Mouse (Mus musculus) cerebellum, adult 11-12 months (tissue): ENCODE results near the gene Ttf2.

ENCODE experiments used
- DNase-seq: peaks from one replicate; pipeline ENCODE4 v3.0.0; 2022

Ttf2 gene

GRCm38 (mm10) chr3:100969176-100969917, at the start of gene Ttf2:
Ttf2 (minus strand) TSS chr3:100969663.
- DNase-seq, result peak; percentile 84

- no peak for DNase-seq
Measured at GRCm38 (mm10) chr3:101018494-101018893, 49.0 kb upstream of the Ttf2 start.

- DNase-seq, result no peak
Measured at GRCm38 (mm10) chr3:101016050-101016449, 46.6 kb upstream of the Ttf2 start.

DNA sequence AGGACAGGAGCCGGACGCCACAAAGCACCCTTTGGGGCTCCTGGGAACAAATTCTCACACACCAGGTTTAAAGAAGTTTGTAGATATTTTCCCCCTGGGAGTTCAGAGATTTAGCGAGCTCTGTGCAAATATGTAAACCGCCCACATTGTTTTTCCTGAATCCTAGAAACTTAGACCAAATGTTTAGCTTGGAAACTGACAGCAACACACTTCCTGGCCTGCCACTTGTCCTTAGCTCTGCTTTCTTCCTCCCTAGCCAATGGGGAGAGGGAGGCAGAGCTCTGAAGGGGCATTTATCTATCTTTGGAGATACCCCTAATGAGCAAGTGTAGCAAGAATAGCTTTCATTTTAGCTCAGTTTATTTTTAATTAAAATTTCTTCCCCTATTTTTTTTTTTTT, 45.8 kb upstream of the Ttf2 start:
- DNase-seq, result no peak

GRCm38 (mm10) chr3:101013536-101013935, 44.1 kb upstream of the Ttf2 start:
- DNase-seq, result no peak

DNA sequence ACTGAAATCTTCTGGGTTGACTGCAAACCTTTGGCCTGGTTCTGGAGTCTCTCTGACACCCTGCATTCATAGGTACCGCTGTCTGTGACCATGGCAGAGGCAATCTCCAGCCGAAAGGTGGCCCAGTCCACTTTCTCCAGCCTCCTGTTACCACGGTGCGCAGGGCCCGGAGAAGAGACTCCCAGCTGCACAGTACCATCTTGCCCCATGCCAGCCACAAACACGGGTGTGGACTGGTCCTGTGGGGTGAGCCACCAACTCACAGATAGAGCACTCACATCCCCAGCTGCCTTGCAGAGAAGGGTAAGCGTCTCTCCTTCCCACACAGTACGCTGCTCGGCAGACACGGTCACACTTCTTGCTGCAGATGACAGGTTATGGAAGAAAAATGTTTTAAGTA, 43.5 kb upstream of the Ttf2 start:
- DNase-seq, result no peak

DNA sequence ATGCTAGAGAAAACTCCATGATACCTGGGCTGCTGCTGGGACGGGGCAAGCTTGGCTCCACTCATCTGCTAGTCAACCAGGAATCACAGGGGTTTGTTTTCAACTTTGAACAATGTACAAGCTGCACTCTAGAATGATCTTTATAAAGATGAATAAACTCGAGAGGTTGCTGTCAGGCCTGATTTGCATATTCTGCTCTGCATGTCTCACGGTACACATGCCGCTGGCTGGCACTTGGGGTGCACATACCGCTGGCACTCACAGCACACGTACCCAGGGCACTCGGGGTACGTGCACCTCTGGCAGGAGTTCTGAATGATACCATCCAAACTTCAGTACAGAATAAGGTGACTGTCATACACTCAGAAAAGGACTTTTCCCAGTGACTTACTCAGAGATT, 43.1 kb upstream of the Ttf2 start:
- DNase-seq, result no peak

- DNase-seq, result peak; percentile 16
Measured at GRCm38 (mm10) chr3:101012131-101012571, 42.7 kb upstream of the Ttf2 start.

GRCm38 (mm10) chr3:101011203-101011600, 41.7 kb upstream of the Ttf2 start:
- no peak for DNase-seq

GRCm38 (mm10) chr3:101010589-101011202, 41.2 kb upstream of the Ttf2 start:
- DNase-seq, result no peak

DNA sequence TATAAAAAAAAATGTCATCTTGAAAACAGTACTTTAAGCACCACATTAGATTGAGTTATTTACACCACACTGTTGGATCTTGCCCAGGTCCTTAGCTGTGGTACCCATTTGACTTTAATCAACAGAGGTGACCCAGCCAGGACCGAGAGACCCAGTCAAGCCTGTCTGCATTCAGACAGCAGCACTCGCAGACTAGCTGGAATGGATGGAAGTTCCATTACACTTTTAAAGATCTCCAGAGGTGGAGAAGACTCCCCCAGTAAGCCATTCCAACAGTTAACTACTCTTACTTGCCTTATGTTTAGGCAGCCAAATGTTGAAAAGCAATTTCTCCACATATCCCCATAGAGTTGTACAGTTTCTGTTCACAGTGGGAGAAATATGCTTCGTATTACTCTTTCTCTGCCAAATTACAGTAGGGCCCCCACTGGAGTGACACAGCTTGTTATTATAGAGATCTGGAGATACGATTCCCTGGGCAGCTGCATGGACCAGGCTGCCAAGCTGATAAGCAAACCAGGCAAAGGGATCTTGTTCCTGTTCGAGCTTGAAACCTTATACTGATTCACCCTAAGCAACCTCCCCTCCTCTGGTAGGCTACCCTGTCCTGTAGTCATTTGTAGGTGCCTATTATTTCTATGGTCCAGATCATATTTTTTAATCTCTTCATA, 37.8 kb upstream of the Ttf2 start:
- DNase-seq, result no peak

DNA sequence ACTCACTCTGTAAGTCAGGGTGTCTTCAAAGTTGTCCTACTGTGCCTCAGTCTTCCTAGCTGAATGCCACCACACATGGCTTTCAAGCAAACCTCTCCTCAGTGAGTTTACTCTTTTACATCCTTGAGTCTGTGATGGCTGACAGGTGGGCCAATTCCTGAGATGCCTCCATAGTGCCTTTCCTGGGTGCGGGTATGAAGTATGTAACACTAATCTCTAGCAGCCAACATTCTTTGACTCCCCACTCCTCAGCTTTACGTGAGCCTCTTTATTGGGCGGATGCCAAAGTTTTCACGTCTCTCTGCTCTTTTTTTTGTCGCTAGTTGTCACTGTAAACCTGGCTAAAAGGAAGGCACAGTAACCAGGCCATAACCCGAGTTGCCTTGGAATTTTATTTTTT, 35.9 kb upstream of the Ttf2 start:
- DNase-seq, result no peak

- no peak for DNase-seq
Measured at GRCm38 (mm10) chr3:101003575-101004356, 34.3 kb upstream of the Ttf2 start.

DNA sequence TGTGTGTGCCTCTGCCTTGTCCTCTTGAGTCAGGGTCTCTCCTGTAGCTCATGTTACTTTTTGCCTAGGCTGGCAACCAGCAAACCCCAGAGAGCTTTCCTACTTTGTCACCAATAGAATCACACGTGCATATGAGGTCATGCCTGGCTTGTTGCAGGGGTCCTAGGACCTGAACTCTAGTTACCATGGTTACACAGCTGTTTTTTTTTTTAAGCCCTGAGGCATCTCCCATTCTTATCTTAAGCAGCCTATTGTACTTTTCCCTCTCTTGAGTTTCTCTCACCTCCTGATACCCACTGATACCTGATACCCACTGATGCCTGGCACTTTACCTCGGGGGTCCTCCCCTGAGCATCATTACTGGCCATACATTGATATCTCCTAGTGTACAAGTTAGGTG, 30.3 kb upstream of the Ttf2 start:
- no peak for DNase-seq

DNA sequence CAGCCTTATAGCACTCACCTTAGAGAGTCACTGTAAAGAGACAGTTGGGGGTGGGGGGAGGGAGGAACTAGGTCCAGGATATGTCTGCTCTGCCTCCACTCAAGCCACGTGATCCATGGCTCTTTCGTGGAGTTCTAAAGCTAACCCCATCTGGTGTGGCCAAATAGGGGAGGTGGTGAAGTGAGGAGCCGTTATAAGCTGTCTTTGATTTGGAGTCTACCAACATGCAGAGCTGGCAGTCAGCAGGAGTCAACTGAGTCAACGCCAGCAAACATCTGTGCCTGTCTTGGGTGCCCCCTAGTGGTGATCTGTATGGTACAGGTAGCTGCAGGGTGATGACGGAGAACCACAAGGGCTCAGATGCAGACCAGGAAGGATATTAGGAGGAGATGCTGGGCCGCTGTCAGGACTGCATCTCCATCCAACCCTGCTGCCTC, 29.5 kb upstream of the Ttf2 start:
- peak; percentile 11 for DNase-seq

GRCm38 (mm10) chr3:100997785-100998570, 28.5 kb upstream of the Ttf2 start:
- DNase-seq, result no peak

GRCm38 (mm10) chr3:100994252-100994651, 24.8 kb upstream of the Ttf2 start:
- no peak for DNase-seq

GRCm38 (mm10) chr3:100993718-100994117, 24.3 kb upstream of the Ttf2 start:
- no peak for DNase-seq

GRCm38 (mm10) chr3:100993158-100993557, 23.7 kb upstream of the Ttf2 start:
- DNase-seq, result no peak

- DNase-seq, result no peak
Measured at GRCm38 (mm10) chr3:100990231-100990630, 20.8 kb upstream of the Ttf2 start.

DNA sequence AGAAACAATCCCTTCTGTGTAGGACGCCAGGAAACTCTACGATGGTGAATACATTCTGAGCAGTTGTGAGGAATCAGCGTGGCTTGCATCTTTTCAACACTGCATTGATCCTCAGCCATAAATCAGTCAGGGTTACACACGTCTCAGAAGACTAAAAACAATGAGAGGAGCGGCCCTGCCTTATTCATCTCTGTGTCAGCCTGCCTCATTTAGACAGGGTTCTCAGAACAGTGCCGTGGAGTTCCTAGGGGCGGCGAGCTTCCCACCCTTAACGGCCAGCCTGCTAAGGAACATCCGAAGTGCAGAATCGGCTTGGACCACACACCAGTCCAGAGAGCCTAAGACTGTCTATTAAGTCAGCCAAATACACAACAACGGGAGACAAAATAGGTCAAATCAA, 20.0 kb upstream of the Ttf2 start:
- no peak for DNase-seq

DNA sequence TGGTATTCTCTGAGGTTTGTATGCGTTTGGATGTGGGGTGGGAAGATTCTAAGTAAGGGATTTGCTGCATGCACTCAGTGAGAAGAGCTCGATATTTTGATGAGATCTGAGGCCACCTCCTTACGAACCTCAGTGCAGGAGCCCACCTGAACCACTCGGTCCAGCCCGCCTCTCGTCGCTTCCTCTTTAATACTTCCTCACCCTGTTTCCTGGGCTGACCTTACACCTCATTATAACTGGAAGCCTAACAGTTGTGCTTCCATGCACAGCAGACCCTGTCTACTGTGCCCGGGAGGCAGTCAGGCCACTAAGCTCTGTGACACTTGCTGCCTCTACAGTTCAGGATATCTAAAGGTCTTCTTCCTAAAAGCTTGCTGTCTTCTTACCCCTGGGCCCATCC, 9.8 kb upstream of the Ttf2 start:
- no peak for DNase-seq
